Mouse (Mus musculus): ENCODE data around the gene Hhex. TPM values are rescaled to one million over a fixed set of nuclear protein-coding genes. Genes with fewer than 3 reads are reported as not detected.
A peak's percentile ranks its signal among the peaks of the same experiment; 100 is the strongest.

The Hhex gene
- 8.2 and 8.3 TPM in 2 replicates for polyA plus RNA-seq (2016; fragmentation: Nextera tagmentation; extraction: Ambion mirVana)

GRCm38 (mm10) chr19:37434263-37434951 lies at the start of gene Hhex:
Hhex (plus strand) TSS chr19:37434810.
- WGBS: under 1% methylated on average over 76 of the region's 79 CpGs

GRCm38 (mm10) chr19:37386126-37386525 lies 48.5 kb upstream of the Hhex start:
- Histone ChIP-seq H3K4me2 (replicated peaks) (no peak overlapping the region), H3K36me3 (peaks cover 27% of the 10 kb centered on the region), H3K27me3 (replicated peaks) (no peaks in the 10 kb centered on the region), H3K9ac (no peak overlapping the region), H3K9me3 (no peaks in the 10 kb centered on the region), H3K27ac (no peak overlapping the region), H3K4me1 (no peaks in the 10 kb centered on the region), H3K4me3 (no peak overlapping the region)
- 85% methylated on average over 3 of the region's 3 CpGs for WGBS
- no peak for ATAC-seq (ENCODE audit: low FRiP score, low read depth)

More at GRCm38 (mm10) chr19:37434263-37434951, at the start of gene Hhex:
- H3K36me3 ChIP-seq: no peaks in the 10 kb centered on the region
- H3K9ac ChIP-seq: peak within 1 kb of the TSS; percentile 42; the same call in 1 of the 2 replicates
- no peak within 1 kb of the TSS for H3K27ac ChIP-seq
- peak; percentile 52 for ATAC-seq (ENCODE audit: low FRiP score, low read depth)
- peaks cover 87% of the 10 kb centered on the region for H3K27me3 ChIP-seq (replicated peaks)
- H3K4me2 ChIP-seq (replicated peaks): peak within 1 kb of the TSS; percentile 64
- no peaks in the 10 kb centered on the region for H3K9me3 ChIP-seq
- peak within 1 kb of the TSS; percentile 39 for H3K4me3 ChIP-seq
- H3K4me1 ChIP-seq: peaks cover 16% of the 10 kb centered on the region

GRCm38 (mm10) chr19:37391869-37392268 lies 42.7 kb upstream of the Hhex start:
- no peak overlapping the region for H3K4me2 ChIP-seq (replicated peaks)
- no peaks in the 10 kb centered on the region for H3K27me3 ChIP-seq (replicated peaks)
- no peaks in the 10 kb centered on the region for H3K4me1 ChIP-seq
- no peaks in the 10 kb centered on the region for H3K9me3 ChIP-seq
- peaks cover 49% of the 10 kb centered on the region for H3K36me3 ChIP-seq
- no peak overlapping the region for H3K4me3 ChIP-seq
- no peak overlapping the region for H3K9ac ChIP-seq
- H3K27ac ChIP-seq: no peak overlapping the region
- ATAC-seq (ENCODE audit: low FRiP score, low read depth): no peak
- 100% methylated on average over 3 of the region's 3 CpGs for WGBS

GRCm38 (mm10) chr19:37396279-37396678 lies 38.3 kb upstream of the Hhex start:
- peaks cover 49% of the 10 kb centered on the region for H3K36me3 ChIP-seq

GRCm38 (mm10) chr19:37400936-37401335 lies 33.7 kb upstream of the Hhex start:
- Histone ChIP-seq H3K9me3 (no peaks in the 10 kb centered on the region), H3K4me3 (no peak overlapping the region), H3K9ac (no peak overlapping the region), H3K4me1 (no peaks in the 10 kb centered on the region), H3K27me3 (replicated peaks) (no peaks in the 10 kb centered on the region), H3K27ac (no peak overlapping the region), H3K36me3 (peaks cover 50% of the 10 kb centered on the region), H3K4me2 (replicated peaks) (no peak overlapping the region)
- ATAC-seq (ENCODE audit: low FRiP score, low read depth): no peak
- WGBS: 68% methylated on average over 6 of the region's 6 CpGs

More at GRCm38 (mm10) chr19:37396279-37396678, 38.3 kb upstream of the Hhex start:
- H3K4me3 ChIP-seq: no peak overlapping the region
- 95% methylated on average over 3 of the region's 3 CpGs for WGBS
- no peak overlapping the region for H3K27ac ChIP-seq
- H3K4me1 ChIP-seq: no peaks in the 10 kb centered on the region
- no peak for ATAC-seq (ENCODE audit: low FRiP score, low read depth)
- H3K4me2 ChIP-seq (replicated peaks): no peak overlapping the region
- H3K9me3 ChIP-seq: no peaks in the 10 kb centered on the region
- H3K27me3 ChIP-seq (replicated peaks): no peaks in the 10 kb centered on the region
- no peak overlapping the region for H3K9ac ChIP-seq

GRCm38 (mm10) chr19:37418294-37418693 lies 16.3 kb upstream of the Hhex start:
- Histone ChIP-seq H3K27ac (no peak overlapping the region), H3K9me3 (no peaks in the 10 kb centered on the region), H3K9ac (no peak overlapping the region), H3K27me3 (replicated peaks) (no peaks in the 10 kb centered on the region), H3K4me1 (no peaks in the 10 kb centered on the region), H3K4me3 (no peak overlapping the region), H3K4me2 (replicated peaks) (no peak overlapping the region), H3K36me3 (peaks cover 43% of the 10 kb centered on the region)
- ATAC-seq (ENCODE audit: low FRiP score, low read depth): no peak
- 89% methylated on average over 4 of the region's 4 CpGs for WGBS

GRCm38 (mm10) chr19:37419613-37420012 lies 15.0 kb upstream of the Hhex start:
- Histone ChIP-seq H3K36me3 (peaks cover 35% of the 10 kb centered on the region), H3K9me3 (no peaks in the 10 kb centered on the region)
- ATAC-seq (ENCODE audit: low FRiP score, low read depth): no peak

GRCm38 (mm10) chr19:37428589-37428988 lies 6.0 kb upstream of the Hhex start:
- WGBS: 85% methylated on average over 5 of the region's 5 CpGs
- Histone ChIP-seq H3K4me3 (no peak overlapping the region), H3K4me2 (replicated peaks) (no peak overlapping the region), H3K27ac (no peak overlapping the region), H3K36me3 (no peaks in the 10 kb centered on the region), H3K9ac (no peak overlapping the region), H3K4me1 (no peaks in the 10 kb centered on the region), H3K9me3 (no peaks in the 10 kb centered on the region), H3K27me3 (replicated peaks) (peaks cover 33% of the 10 kb centered on the region)
- ATAC-seq (ENCODE audit: low FRiP score, low read depth): no peak

More at GRCm38 (mm10) chr19:37419613-37420012, 15.0 kb upstream of the Hhex start:
- Histone ChIP-seq H3K4me2 (replicated peaks) (no peak overlapping the region), H3K27ac (no peak overlapping the region), H3K4me1 (no peaks in the 10 kb centered on the region), H3K9ac (no peak overlapping the region), H3K4me3 (no peak overlapping the region), H3K27me3 (replicated peaks) (no peaks in the 10 kb centered on the region)
- 60% methylated on average over 3 of the region's 3 CpGs for WGBS

- H3K4me1 ChIP-seq: peaks cover 16% of the 10 kb centered on the region
- H3K9me3 ChIP-seq: no peaks in the 10 kb centered on the region
- H3K4me2 ChIP-seq (replicated peaks): no peak overlapping the region
- no peak overlapping the region for H3K9ac ChIP-seq
- H3K27me3 ChIP-seq (replicated peaks): peaks cover 60% of the 10 kb centered on the region
- WGBS: 87% methylated on average over 11 of the region's 11 CpGs
- no peak overlapping the region for H3K4me3 ChIP-seq
- ATAC-seq (ENCODE audit: low FRiP score, low read depth): no peak
- H3K36me3 ChIP-seq: no peaks in the 10 kb centered on the region
- H3K27ac ChIP-seq: no peak overlapping the region
Observed at GRCm38 (mm10) chr19:37431139-37431756, 3.4 kb upstream of the Hhex start.

- Histone ChIP-seq H3K4me1 (peaks cover 16% of the 10 kb centered on the region), H3K27ac (no peak overlapping the region), H3K4me3 (no peak overlapping the region), H3K9ac (no peak overlapping the region), H3K9me3 (no peaks in the 10 kb centered on the region), H3K36me3 (no peaks in the 10 kb centered on the region), H3K27me3 (replicated peaks) (peaks cover 78% of the 10 kb centered on the region), H3K4me2 (replicated peaks) (no peak overlapping the region)
- ATAC-seq (ENCODE audit: low FRiP score, low read depth): no peak
- whole genome bisulfite sequencing: 17% methylated on average over 16 of the region's 16 CpGs
Observed at GRCm38 (mm10) chr19:37432868-37433570, 1.6 kb upstream of the Hhex start.

GRCm38 (mm10) chr19:37433895-37434262 lies 731 bp upstream of the Hhex start:
- H3K4me1 ChIP-seq: peaks cover 16% of the 10 kb centered on the region
- H3K9ac ChIP-seq: no peak overlapping the region
- H3K27me3 ChIP-seq (replicated peaks): peaks cover 82% of the 10 kb centered on the region
- no peaks in the 10 kb centered on the region for H3K9me3 ChIP-seq
- no peak overlapping the region for H3K27ac ChIP-seq
- peak overlapping the region; percentile 64 for H3K4me2 ChIP-seq (replicated peaks)
- no peaks in the 10 kb centered on the region for H3K36me3 ChIP-seq
- WGBS: 2% methylated on average over 14 of the region's 14 CpGs
- ATAC-seq (ENCODE audit: low FRiP score, low read depth): peak; percentile 45; the same call in 1 of the 2 replicates
- peak overlapping the region; percentile 39; the same call in 1 of the 2 replicates for H3K4me3 ChIP-seq

Measured in neural tube, embryonic 12.5 days (tissue).